Mouse (Mus musculus): Measurements from ENCODE around the gene BC004004. TPM values are rescaled to one million over a fixed set of nuclear protein-coding genes. Genes with fewer than 3 reads are reported as not detected.
"Not testable (repeated sequence)": the region's sequence is repeated elsewhere in the genome, so short reads cannot be mapped to it uniquely, and the experiment has no call there.

The BC004004 gene
- total and polyA plus RNA-seq, 2 experiments from 2014 or later = 145 to 181 TPM

- Histone ChIP-seq H3K9ac (replicated peaks; ENCODE audit: low read length) (no peak overlapping the region), H3K4me2 (ENCODE audit: low read depth, low read length) (no peak overlapping the region), H3K9me3 (ENCODE audit: low read length) (no peaks in the 10 kb centered on the region), H3K27me3 (ENCODE audit: insufficient read depth, low read length) (no peaks in the 10 kb centered on the region), H3K27ac (no peak overlapping the region), H3K36me3 (ENCODE audit: insufficient read depth, low read length) (peaks cover 4% of the 10 kb centered on the region; the same call in 1 of the 2 replicates), H3K4me3 (ENCODE audit: low read length) (no peak overlapping the region), H3K4me1 (ENCODE audit: insufficient read depth, low read length) (no peaks in the 10 kb centered on the region)
- no peak for TF ChIP-seq CTCF (IDR thresholded peaks at IDR 0.05; ENCODE audit: low read depth)
- no peak for ATAC-seq
- 57% methylated on average over 15 of the region's 15 CpGs for WGBS
- peak; percentile 60 for DNase-seq (ENCODE audit: low spot score)
Observed at GRCm38 (mm10) chr17:29251608-29252390, 16.8 kb upstream of the BC004004 start.

- Histone ChIP-seq H3K4me2 (ENCODE audit: low read depth, low read length) (no peak overlapping the region), H3K27me3 (ENCODE audit: insufficient read depth, low read length) (no peaks in the 10 kb centered on the region), H3K36me3 (ENCODE audit: insufficient read depth, low read length) (peaks cover 12% of the 10 kb centered on the region; the same call in 1 of the 2 replicates), H3K27ac (no peak overlapping the region), H3K4me3 (ENCODE audit: low read length) (no peak overlapping the region), H3K9ac (replicated peaks; ENCODE audit: low read length) (no peak overlapping the region), H3K4me1 (ENCODE audit: insufficient read depth, low read length) (no peaks in the 10 kb centered on the region), H3K9me3 (ENCODE audit: low read length) (no peaks in the 10 kb centered on the region)
- ATAC-seq (no peak), DNase-seq (ENCODE audit: low spot score) (no peak)
- TF ChIP-seq CTCF (IDR thresholded peaks at IDR 0.05; ENCODE audit: low read depth) = no peak
- 96% methylated on average over 2 of the region's 2 CpGs for WGBS
Observed at GRCm38 (mm10) chr17:29253236-29253635, 15.4 kb upstream of the BC004004 start.

GRCm38 (mm10) chr17:29253684-29254083, 14.9 kb upstream of the BC004004 start:
- no peak overlapping the region for H3K4me3 ChIP-seq (ENCODE audit: low read length)
- no peaks in the 10 kb centered on the region for H3K4me1 ChIP-seq (ENCODE audit: insufficient read depth, low read length)
- peaks cover 12% of the 10 kb centered on the region; the same call in 1 of the 2 replicates for H3K36me3 ChIP-seq (ENCODE audit: insufficient read depth, low read length)
- H3K27ac ChIP-seq = no peak overlapping the region
- no peak overlapping the region for H3K4me2 ChIP-seq (ENCODE audit: low read depth, low read length)
- 88% methylated on average over 9 of the region's 9 CpGs for WGBS
- ATAC-seq (no peak), DNase-seq (ENCODE audit: low spot score) (no peak)
- no peaks in the 10 kb centered on the region for H3K27me3 ChIP-seq (ENCODE audit: insufficient read depth, low read length)
- H3K9me3 ChIP-seq (ENCODE audit: low read length) = no peaks in the 10 kb centered on the region
- TF ChIP-seq CTCF (IDR thresholded peaks at IDR 0.05; ENCODE audit: low read depth) = no peak
- H3K9ac ChIP-seq (replicated peaks; ENCODE audit: low read length) = no peak overlapping the region

- H3K27ac ChIP-seq; H3K4me1 ChIP-seq (ENCODE audit: insufficient read depth, low read length); H3K9ac ChIP-seq (replicated peaks; ENCODE audit: low read length); H3K9me3 ChIP-seq (ENCODE audit: low read length); H3K27me3 ChIP-seq (ENCODE audit: insufficient read depth, low read length); H3K4me2 ChIP-seq (ENCODE audit: low read depth, low read length); DNase-seq (ENCODE audit: low spot score); H3K4me3 ChIP-seq (ENCODE audit: low read length); ATAC-seq: not testable (repeated sequence)
- 86% methylated on average over 6 of the region's 6 CpGs for WGBS
- peaks cover 12% of the 10 kb centered on the region; the same call in 1 of the 2 replicates for H3K36me3 ChIP-seq (ENCODE audit: insufficient read depth, low read length)
Observed at GRCm38 (mm10) chr17:29254784-29255183, 13.8 kb upstream of the BC004004 start.

GRCm38 (mm10) chr17:29256507-29256906, 12.1 kb upstream of the BC004004 start:
- H3K9ac ChIP-seq (replicated peaks; ENCODE audit: low read length) = no peak overlapping the region
- 78% methylated on average over 6 of the region's 6 CpGs for WGBS
- no peak for TF ChIP-seq CTCF (IDR thresholded peaks at IDR 0.05; ENCODE audit: low read depth)

GRCm38 (mm10) chr17:29257001-29257511, 11.5 kb upstream of the BC004004 start:
- Histone ChIP-seq H3K4me3 (ENCODE audit: low read length) (no peak overlapping the region), H3K27me3 (ENCODE audit: insufficient read depth, low read length) (no peaks in the 10 kb centered on the region), H3K9me3 (ENCODE audit: low read length) (no peaks in the 10 kb centered on the region), H3K27ac (no peak overlapping the region), H3K36me3 (ENCODE audit: insufficient read depth, low read length) (peaks cover 14% of the 10 kb centered on the region; the same call in 1 of the 2 replicates), H3K9ac (replicated peaks; ENCODE audit: low read length) (no peak overlapping the region), H3K4me2 (ENCODE audit: low read depth, low read length) (no peak overlapping the region), H3K4me1 (ENCODE audit: insufficient read depth, low read length) (no peaks in the 10 kb centered on the region)
- no peak for DNase-seq (ENCODE audit: low spot score)
- no peak for ATAC-seq
- 94% methylated on average over 10 of the region's 10 CpGs for WGBS
- no peak for TF ChIP-seq CTCF (IDR thresholded peaks at IDR 0.05; ENCODE audit: low read depth)

More at GRCm38 (mm10) chr17:29256507-29256906, 12.1 kb upstream of the BC004004 start:
- ATAC-seq = no peak
- H3K27ac ChIP-seq = no peak overlapping the region
- no peaks in the 10 kb centered on the region for H3K9me3 ChIP-seq (ENCODE audit: low read length)
- DNase-seq (ENCODE audit: low spot score) = no peak
- no peaks in the 10 kb centered on the region for H3K4me1 ChIP-seq (ENCODE audit: insufficient read depth, low read length)
- H3K4me2 ChIP-seq (ENCODE audit: low read depth, low read length) = no peak overlapping the region
- no peaks in the 10 kb centered on the region for H3K27me3 ChIP-seq (ENCODE audit: insufficient read depth, low read length)
- H3K36me3 ChIP-seq (ENCODE audit: insufficient read depth, low read length) = peaks cover 14% of the 10 kb centered on the region; the same call in 1 of the 2 replicates
- no peak overlapping the region for H3K4me3 ChIP-seq (ENCODE audit: low read length)
